Mouse (Mus musculus) liver, adult 2 months (tissue): Measurements from ENCODE around the gene Kirrel3.

ENCODE experiments used
- CTCF ChIP-seq: fragments of 200-500 bp; IDR thresholded peaks from 2 replicates; pipeline ENCODE4 v1.5.1; 2011; ENCODE audit warnings: low read depth, low read length, control low read depth
- POLR2A ChIP-seq: fragments of 200-500 bp; IDR thresholded peaks from 2 replicates; pipeline ENCODE4 v1.6.1; 2011; ENCODE audit warnings: low read length, control low read depth; ENCODE audit not compliant: insufficient read depth; ENCODE audit errors: extremely low read depth

DNA sequence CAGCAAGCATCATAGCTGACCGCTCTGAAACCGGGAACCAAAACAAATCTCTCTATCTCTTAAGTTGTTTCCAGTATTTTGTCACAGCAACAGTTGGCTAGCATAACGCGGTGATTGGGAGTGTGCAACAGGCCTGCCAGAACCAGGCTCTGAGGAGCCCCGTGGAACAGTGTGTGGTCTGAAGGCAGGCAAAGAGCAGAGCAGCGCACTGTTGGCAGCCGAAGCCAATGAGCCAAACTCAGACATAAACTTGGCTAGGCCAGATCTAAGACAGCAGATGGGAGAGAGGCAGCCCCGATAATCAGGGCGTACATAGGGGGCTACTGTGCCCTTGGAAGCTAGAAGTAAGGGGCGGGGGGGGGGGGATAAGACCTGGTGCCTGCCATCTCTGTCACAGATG lies 372.4 kb downstream of the Kirrel3 start:
- TF ChIP-seq CTCF (no peak), POLR2A (no peak)
